Mouse (Mus musculus) T-cell, adult 2 months (primary cell): Measurements from ENCODE around the gene Mrtfa.
A peak's percentile ranks its signal among the peaks of the same experiment; 100 is the strongest.

Source experiments
- DNase-seq: peaks from one replicate; pipeline ENCODE4 v3.0.0; 2022; ENCODE audit warnings: low spot score

Mrtfa gene

GRCm38 (mm10) chr15:81027378-81028173 is 163.0 kb downstream of the Mrtfa start:
- peak; percentile 78 for DNase-seq

GRCm38 (mm10) chr15:81026901-81027300 is 163.7 kb downstream of the Mrtfa start:
- DNase-seq, result no peak

GRCm38 (mm10) chr15:81023842-81024241 is 166.7 kb downstream of the Mrtfa start:
- DNase-seq, result no peak

GRCm38 (mm10) chr15:81022437-81022836 is 168.1 kb downstream of the Mrtfa start:
- no peak for DNase-seq

DNA sequence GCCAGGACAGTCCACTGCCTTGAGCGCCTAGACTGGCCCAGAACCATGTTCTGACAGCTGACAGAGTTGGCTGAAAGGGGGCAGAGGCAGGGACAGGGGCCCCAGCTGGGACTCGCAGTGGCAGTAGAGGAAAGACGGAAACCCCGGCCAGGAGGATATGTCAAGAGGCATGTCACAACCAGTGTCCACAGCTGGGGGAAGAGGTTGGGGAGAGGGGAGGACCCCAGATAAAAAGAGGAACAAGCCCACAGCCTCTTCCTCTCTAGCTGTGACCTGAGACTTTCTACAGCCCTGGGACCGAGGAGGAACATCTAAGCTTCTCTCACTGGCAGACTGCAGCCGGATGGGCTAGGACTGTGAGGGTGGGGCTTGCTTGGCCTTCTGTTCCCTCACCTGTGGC is 169.2 kb downstream of the Mrtfa start:
- DNase-seq, result no peak

GRCm38 (mm10) chr15:81017308-81017707 is 173.2 kb downstream of the Mrtfa start:
- DNase-seq, result no peak

- DNase-seq, result no peak
Observed at GRCm38 (mm10) chr15:81016488-81016887, 174.1 kb downstream of the Mrtfa start.

GRCm38 (mm10) chr15:81015068-81015744 is 175.4 kb downstream of the Mrtfa start:
- DNase-seq, result no peak

DNA sequence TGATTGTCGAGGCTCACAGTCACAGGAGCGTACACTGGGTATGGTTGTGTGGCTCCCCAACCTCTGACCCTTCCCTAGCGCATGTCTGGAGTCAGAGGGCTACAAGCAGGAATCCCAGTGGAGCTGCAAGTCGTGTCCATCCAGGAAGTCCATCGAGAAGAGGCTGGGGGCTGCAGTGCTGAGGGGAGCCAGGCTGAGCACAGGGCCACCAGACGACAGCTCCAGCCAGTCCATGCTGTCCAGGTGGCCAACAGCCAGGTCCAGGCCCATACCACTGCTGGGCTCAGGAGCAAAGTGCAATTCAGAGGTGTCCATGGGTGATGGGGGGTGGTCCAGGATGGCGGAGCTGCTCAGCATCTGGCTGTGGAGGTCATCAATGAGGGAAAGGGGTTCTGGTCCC is 177.4 kb downstream of the Mrtfa start:
- no peak for DNase-seq

- DNase-seq, result no peak
Observed at GRCm38 (mm10) chr15:81012359-81012758, 178.2 kb downstream of the Mrtfa start.

DNA sequence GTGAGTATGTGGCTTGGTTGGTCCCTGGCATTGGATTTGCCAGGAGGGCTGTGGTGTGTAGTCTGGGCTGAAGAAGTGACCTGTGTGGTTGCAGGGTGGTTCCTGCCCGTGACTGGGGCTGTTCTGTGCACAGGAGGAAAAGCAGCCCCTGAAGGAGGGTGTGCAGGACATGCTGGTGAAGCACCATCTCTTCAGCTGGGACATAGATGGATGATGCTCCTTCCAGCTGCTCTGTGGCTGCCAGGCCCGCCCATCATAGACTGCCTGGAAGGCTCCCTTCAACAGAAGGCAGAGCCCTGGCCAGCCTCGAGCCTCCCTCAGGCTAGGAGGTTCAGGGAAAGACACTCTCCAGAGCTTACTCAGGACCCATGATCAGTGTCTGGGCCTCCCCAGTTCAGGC is 179.0 kb downstream of the Mrtfa start:
- DNase-seq, result no peak

DNA sequence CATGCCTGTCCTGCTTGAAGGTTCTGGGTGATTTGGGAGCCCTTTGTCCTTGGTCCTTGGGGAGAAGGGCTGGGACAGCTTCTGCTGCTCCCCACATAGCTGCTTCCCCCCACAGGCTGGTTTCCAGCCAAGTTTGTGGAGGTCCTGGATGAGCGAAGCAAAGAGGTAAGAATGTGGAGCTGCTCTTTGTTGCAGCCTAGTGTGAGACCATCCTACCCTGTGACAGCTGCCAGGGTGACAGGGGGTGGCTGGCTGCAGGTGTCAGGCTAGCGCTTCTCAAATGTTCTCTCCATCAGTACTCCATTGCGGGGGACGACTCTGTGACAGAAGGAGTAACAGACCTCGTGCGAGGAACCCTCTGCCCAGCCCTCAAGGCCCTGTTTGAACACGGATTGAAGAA is 180.4 kb downstream of the Mrtfa start:
- DNase-seq, result no peak

DNA sequence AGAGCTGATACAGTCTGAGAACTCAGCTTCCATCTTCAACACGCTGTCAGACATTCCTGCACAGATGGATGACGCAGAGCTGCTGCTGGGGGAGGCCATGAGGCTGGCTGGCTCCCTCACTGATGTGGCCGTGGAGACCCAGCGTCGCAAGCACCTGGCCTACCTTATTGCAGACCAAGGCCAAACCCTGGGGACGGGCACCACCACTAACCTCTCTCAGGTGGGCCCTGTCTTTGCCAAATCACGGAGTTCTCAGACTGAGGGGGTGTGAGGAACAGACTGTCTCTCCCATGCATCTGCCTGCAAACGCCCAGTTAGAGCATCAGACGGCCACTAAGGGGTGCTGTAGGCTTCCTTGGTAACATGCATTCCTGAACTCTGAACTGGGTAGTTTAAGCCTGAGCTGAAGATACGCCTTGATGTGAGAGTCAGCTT is 181.9 kb downstream of the Mrtfa start:
- peak; percentile 24 for DNase-seq

- DNase-seq, result no peak
Observed at GRCm38 (mm10) chr15:81007905-81008304, 182.7 kb downstream of the Mrtfa start.

DNA sequence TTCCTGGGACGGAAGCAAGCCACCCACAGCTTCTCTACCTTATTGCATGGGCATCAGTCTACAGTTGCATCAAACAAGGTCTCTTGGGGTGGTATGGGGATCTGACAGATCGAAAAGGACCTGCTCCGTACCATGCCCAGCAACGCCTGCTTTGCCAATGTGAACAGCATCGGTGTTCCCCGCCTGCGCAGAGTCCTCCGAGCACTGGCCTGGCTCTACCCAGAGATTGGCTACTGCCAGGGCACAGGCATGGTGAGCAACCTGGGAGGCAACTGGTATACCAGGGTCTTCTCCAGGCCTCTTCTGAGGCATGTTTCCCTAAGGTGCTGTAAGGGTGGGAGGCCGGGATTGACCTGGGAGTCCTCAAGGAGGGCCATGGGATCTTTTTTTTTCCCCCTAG is 183.2 kb downstream of the Mrtfa start:
- DNase-seq, result no peak

- DNase-seq, result no peak
Observed at GRCm38 (mm10) chr15:81006127-81006735, 184.3 kb downstream of the Mrtfa start.

DNA sequence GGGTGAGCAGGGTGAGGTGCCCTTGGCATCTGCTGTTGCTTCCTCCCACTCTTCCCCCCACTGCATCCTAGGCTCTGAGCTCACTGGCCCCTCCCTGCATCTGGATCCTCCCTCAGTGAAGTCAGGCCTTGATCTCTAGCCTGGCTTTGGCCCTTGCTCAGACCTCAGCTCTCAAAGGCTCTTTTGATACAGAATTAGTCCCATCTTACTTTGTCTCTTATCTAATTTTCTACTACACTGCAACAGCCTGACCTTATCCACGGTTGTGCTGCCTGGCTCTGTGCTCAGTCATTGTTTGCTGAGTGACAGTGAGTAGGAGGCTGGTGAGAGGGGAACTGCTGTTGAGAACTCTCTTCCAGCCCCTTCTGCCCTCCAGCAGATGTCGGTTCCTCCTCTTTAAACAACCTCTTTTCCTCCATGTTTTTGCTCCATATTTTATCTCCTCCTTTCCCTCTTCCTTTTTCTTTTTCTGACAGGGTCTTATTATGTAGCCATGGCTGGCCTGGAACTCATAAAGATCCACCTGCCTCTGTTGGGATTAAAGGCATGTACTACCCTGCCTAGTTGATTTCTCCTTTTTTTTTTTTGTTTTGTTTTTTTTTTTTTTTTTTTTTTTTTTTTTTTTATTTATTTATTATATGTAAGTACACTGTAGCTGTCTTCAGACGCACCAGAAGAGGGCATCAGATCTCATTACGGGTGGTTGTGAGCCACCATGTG is 190.0 kb downstream of the Mrtfa start:
- no peak for DNase-seq

DNA sequence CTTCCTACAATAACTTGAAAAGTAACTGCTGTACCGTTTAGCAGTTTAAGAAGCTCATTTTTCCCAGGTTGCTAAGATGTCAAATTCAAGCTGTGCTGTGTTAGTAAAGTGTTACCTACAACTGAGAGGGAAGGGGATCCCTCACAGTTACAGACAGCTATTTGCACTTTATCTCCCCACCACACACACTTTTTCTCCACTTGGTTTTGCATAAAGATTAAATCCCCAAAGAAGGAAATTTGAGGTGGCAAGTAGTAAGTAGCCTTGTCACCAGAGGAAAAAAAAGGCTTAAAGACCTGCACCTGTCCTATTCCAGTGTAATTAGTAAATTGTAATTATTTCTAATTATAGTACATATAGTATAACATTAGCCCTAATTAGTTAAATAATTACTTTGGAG is 193.5 kb downstream of the Mrtfa start:
- DNase-seq, result no peak

GRCm38 (mm10) chr15:80996090-80996835 is 194.3 kb downstream of the Mrtfa start:
- no peak for DNase-seq

DNA sequence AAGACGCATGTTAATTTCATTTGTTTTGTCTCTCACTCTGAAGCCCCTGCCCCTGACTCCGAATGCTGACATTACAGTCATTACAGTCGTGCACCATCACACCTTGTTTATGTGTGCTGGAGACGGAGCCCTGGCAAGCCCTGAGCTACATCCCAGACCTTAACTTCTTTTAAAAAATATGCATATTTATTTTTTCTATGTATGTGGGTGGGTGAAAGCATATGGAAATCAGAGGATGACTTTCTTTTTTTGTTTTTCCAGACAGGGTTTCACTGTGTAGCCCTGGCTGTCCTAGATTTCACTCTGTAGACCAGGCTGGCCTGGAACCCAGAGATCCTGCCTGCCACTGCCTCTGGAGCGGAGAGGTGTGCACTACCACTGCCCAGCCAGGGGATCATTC is 195.6 kb downstream of the Mrtfa start:
- no peak for DNase-seq

GRCm38 (mm10) chr15:80989712-80990111 is 200.8 kb downstream of the Mrtfa start:
- no peak for DNase-seq

DNA sequence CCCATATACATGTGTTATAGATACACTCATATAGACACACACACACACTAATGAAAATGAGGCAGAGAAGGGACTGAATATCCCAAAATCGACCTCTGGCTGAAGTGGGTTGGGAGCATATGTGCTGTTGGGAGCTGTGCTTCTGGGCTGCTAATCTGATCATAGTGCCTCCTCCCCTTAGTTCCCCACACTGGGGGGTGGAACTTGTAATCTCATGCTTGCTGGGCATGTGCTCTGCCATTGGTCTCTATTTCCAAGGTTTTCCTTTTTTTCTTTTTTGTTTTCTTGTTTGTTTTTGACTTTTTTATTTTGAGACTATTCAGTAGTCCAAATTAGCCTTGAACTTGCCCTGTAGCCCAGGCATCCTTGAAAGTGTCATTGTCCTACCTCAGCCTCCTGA is 202.2 kb downstream of the Mrtfa start:
- no peak for DNase-seq
